Mouse (Mus musculus): Measurements from ENCODE around the gene Coq10a.
A peak's percentile ranks its signal among the peaks of the same experiment; 100 is the strongest.

DNA sequence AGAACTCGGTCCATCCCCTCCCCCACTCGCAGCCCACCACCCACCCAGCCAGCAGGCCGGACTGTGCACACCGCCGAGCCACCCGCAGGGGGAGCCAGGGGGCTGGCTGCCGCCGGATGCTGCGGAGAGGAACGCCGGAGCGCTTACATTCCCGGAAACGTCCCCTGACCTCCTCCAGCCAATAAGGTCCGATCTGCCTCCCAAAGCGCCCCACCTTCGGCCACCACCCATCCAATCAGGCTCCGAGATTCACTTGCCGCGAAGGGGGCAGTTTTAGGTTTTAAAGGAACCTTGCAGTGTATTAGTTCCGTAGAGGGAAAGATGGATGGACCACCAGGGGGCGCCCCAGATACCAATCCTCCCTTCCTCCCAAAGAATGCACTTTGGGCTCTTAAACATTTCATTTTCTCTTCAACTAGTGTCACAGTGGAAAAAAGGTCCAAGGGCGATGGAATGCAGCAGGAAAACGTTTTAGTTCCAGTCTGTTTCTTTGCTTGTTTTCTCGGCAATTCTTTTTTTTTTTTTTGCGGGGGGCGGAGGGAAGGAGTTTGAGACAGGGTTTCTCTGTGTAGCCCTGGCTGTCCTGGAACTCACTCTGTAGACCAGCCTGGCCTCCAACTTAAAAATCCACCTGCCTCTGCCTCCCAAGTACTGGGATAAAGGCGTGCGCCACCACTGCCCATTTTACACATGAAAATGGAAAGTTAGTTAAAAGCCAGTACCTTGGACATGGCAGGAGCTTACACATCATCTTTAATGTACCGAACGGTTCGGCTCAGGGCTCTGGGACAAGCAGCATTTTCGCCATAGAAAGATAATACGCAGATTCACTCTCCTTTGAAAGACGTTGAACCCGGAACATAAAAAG, 41.1 kb upstream of the Coq10a start:
- TF ChIP-seq CTCF (IDR thresholded peaks at IDR 0.05) (peak; percentile 84), POLR2A (IDR thresholded peaks at IDR 0.05; ENCODE audit: insufficient read depth, low read depth, low read length) (peak; percentile 53; the same call in 1 of the 2 replicates)

Data from heart, adult 2 months (tissue).